Mouse (Mus musculus) gastrocnemius, adult 2 months (tissue): ENCODE measurements around the gene Nos1ap. TPM values are rescaled to one million over a fixed set of nuclear protein-coding genes. Genes with fewer than 3 reads are reported as not detected.

ENCODE experiments used
- DNase-seq: peaks from one replicate; pipeline ENCODE4 v3.0.0; 2022
- H3K27ac ChIP-seq: fragments of 200-600 bp; 2 replicates; pipeline ENCODE4 v1.8.1; 2022; ENCODE audit warnings: mild to moderate bottlenecking
- H3K4me3 ChIP-seq: fragments of 200-600 bp; 2 replicates; pipeline ENCODE4 v1.8.1; 2022; ENCODE audit warnings: mild to moderate bottlenecking, moderate library complexity
- CTCF ChIP-seq: fragments of 200-600 bp; IDR thresholded peaks from 2 replicates; pipeline ENCODE4 v1.8.1; 2022; ENCODE audit warnings: antibody characterized with exemption, mild to moderate bottlenecking, moderate library complexity
- intact Hi-C: fragments of 180-260 bp; cut with DNase I; formaldehyde crosslinking; loops from one replicate; pipeline ENCODE4 v1.15.1; 2025
- total RNA-seq, 2 experiments: library from RNA; stranded (reverse); gene quantifications; 2 replicates each; pipeline ENCODE4 v1.2.3; 2021

The Nos1ap gene
- total RNA-seq, 2 experiments from 2014 or later = 0.79 to 2.0 TPM

- Histone ChIP-seq H3K27ac (no peak overlapping the region), H3K4me3 (no peak overlapping the region)
- intact Hi-C loops = loop anchor here (5.0 kb wide), 1 partner anchor 388 kb away; no protein-coding TSS in a partner anchor
- no peak for DNase-seq
- TF ChIP-seq CTCF = no peak
Measured at GRCm38 (mm10) chr1:170610289-170610688, 20.6 kb upstream of the Nos1ap start.

DNA sequence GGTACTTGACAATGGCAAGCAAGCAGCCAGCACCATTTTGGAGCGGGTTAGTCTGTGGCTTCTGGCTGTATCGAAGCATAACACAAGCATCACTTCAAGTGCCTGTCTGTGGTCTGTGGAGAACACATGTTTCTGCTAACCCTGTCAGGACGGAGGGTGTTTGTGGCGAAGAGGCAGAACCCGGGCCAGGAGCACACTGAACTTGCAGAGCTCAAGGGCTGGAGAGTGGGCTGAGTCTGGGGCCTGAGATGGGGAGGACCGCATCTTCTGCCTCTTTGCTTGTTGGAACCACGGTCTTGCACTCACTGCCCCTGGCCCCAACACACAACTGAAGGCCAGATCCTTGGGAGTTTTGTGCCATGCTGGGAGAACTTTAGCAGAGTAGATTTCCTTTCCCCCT lies 20.2 kb upstream of the Nos1ap start:
- TF ChIP-seq CTCF = no peak
- no peak overlapping the region for H3K27ac ChIP-seq
- DNase-seq = no peak
- intact Hi-C loops = loop anchor here (5.0 kb wide), 1 partner anchor 388 kb away; no protein-coding TSS in a partner anchor
- no peak overlapping the region for H3K4me3 ChIP-seq

- intact Hi-C loops = no loop called here
- no peak for DNase-seq
- H3K4me3 ChIP-seq = no peak overlapping the region
- H3K27ac ChIP-seq = no peak overlapping the region
- TF ChIP-seq CTCF = no peak
Measured at GRCm38 (mm10) chr1:170608461-170609071, 18.9 kb upstream of the Nos1ap start.

DNA sequence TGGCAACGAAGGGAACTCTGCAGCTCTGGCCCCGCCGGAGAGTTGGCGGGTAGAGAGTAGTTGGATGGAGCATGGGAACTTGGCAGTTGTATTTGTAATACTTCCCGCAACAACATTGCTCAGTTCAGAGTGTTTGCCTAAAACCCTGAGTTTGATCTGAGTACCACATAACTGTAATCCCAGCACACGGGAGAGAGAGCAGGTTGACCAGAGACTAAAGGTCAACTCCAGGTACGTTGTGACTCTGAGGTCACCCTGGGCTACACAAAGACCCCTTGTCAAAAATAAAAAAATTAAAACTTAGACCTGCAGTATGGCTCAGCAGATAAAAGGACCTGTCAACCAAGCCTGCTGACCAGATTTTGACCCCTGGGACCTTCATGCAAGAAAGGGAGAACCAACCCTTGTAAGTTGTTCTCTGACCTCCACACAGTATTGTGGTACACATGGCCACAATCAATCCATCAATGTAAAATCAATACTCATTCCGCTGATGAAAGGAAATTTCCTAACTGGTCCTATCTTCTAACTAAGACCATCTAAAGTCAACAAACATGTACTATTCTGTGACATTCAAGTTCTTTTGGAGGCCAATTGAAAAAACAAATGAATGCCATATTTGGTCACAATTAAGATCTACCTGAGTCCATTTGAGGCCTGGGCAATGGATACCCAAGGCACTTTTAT lies 17.7 kb upstream of the Nos1ap start:
- no peak for TF ChIP-seq CTCF
- Histone ChIP-seq H3K4me3 (no peak overlapping the region), H3K27ac (no peak overlapping the region)
- no peak for DNase-seq
- intact Hi-C loops = no loop called here

GRCm38 (mm10) chr1:170605228-170606001 lies 15.8 kb upstream of the Nos1ap start:
- no peak for TF ChIP-seq CTCF
- intact Hi-C loops = no loop called here
- Histone ChIP-seq H3K27ac (no peak overlapping the region), H3K4me3 (no peak overlapping the region)
- DNase-seq = no peak

- no peak for TF ChIP-seq CTCF
- intact Hi-C loops = no loop called here
- DNase-seq = no peak
- Histone ChIP-seq H3K4me3 (no peak overlapping the region), H3K27ac (no peak overlapping the region)
Measured at GRCm38 (mm10) chr1:170594575-170594974, 4.9 kb upstream of the Nos1ap start.

- no peak for DNase-seq
- H3K27ac ChIP-seq = no peak overlapping the region
- TF ChIP-seq CTCF = no peak
- no peak overlapping the region for H3K4me3 ChIP-seq
- intact Hi-C loops = no loop called here
Measured at GRCm38 (mm10) chr1:170590531-170590930, 870 bp upstream of the Nos1ap start.

GRCm38 (mm10) chr1:170590041-170590360 lies 340 bp upstream of the Nos1ap start:
- TF ChIP-seq CTCF = no peak
- DNase-seq = no peak
- Histone ChIP-seq H3K27ac (peak overlapping the region; percentile 78), H3K4me3 (peak overlapping the region; percentile 89)
- intact Hi-C loops = no loop called here

GRCm38 (mm10) chr1:170588879-170589218 lies 812 bp downstream of the Nos1ap start:
- Histone ChIP-seq H3K4me3 (peak overlapping the region; percentile 89), H3K27ac (peak overlapping the region; percentile 78)
- no peak for TF ChIP-seq CTCF
- intact Hi-C loops = loop anchor here (1.0 kb wide), 1 partner anchor 40 kb away; no protein-coding TSS in a partner anchor
- DNase-seq = no peak

DNA sequence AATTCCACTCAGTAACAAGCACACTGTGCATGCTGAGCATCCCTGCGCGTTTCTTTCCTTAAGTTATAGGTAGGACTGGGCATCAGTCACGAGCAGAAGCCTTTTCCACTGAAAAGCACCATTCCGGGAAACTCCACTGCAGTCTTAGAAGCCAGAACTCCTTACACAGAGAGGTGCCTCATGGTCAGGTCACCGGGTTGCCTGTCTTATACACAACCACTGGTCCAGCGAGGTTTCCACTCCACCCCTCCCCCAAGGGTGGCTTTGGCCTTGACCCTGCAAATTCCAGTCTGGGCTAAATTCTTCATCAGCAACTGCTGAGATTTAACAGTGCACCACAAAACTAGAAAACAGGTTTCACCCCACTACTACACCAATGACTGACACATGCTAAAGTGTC lies 1.3 kb downstream of the Nos1ap start:
- intact Hi-C loops = loop anchor here (1.0 kb wide), 1 partner anchor 39 kb away; no protein-coding TSS in a partner anchor
- no peak for DNase-seq
- Histone ChIP-seq H3K4me3 (0 out of 2 replicates have a peak overlapping the region, but pooled peaks have one; percentile 2), H3K27ac (no peak overlapping the region)
- no peak for TF ChIP-seq CTCF

DNA sequence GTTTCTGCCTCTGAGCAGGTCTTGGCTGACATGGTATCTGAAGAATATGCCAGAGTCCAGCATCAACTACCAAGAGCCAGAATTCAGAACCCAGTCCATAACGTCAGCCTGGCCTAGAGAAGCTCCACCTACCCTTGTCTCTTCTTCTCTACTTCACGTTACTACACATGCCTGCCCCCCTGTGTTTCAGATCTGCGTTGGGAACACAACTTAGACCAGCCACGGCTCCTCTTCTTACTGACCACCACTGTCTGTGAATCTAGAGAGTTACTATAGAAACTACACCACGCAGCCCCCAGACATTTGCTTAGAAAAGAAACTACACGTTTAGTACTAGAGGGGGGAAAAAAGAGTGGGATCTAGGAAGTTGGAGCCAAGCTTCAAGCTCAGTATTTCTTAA lies 2.9 kb downstream of the Nos1ap start:
- H3K27ac ChIP-seq = no peak overlapping the region
- no peak for DNase-seq
- intact Hi-C loops = no loop called here
- H3K4me3 ChIP-seq = no peak overlapping the region
- no peak for TF ChIP-seq CTCF

DNA sequence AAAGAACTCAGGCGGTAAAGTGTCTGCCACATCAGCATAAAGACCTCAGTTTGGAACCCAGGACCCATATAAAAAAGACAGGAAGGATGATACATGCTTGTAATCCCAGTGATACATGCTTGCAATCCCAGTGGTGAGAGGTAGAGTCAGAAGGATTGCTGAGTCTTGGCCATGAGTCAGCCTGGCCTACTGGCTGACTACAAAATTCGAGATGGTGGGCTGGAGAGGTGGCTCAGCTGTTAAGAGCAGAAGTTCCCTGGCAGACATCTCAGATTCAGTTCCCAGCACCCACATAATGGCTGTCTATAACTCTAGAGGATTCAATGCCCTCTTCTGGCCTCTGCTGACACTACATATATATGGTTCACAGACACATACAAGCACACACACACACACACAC lies 5.7 kb downstream of the Nos1ap start:
- TF ChIP-seq CTCF = no peak
- intact Hi-C loops = no loop called here
- Histone ChIP-seq H3K27ac (no peak overlapping the region), H3K4me3 (no peak overlapping the region)
- no peak for DNase-seq

DNA sequence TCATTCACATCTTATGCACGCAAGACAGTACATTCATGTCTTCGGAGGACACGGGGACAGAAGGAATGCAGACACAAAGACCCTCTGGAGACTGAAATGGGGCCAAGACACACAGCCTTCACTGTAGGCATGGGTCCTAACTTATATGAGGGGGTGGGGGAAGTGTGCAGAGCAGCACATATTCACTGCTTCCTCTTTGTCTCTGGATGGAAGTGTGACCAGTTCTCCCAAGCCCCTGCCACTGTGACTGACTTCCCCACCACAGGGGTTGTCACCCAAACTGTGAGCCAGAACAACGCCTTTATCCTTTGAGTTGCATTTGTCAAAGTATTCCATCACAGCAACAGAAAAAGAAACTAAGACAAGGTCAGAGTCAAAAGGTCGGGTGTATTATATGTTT lies 7.3 kb downstream of the Nos1ap start:
- intact Hi-C loops = no loop called here
- DNase-seq = no peak
- Histone ChIP-seq H3K4me3 (no peak overlapping the region), H3K27ac (no peak overlapping the region)
- no peak for TF ChIP-seq CTCF
